Mouse (Mus musculus) embryonic facial prominence, embryonic 12.5 days (tissue): ENCODE measurements around the gene Dab1. TPM values are rescaled to one million over a fixed set of nuclear protein-coding genes. Genes with fewer than 3 reads are reported as not detected.

ENCODE experiments used
- ATAC-seq: fragments of 200-750 bp; cut with Nextera tagmentation; 2 replicates; pipeline ENCODE4 v1.8.0; 2017; ENCODE audit not compliant: insufficient number of reproducible peaks, insufficient read depth, low FRiP score, low TSS enrichment
- H3K27ac ChIP-seq: fragments of 300-500 bp; sonication (generic); 2 replicates; pipeline ENCODE4 v1.5.1; 2016; ENCODE audit warnings: mild to moderate bottlenecking
- H3K27me3 ChIP-seq: fragments of 300-500 bp; sonication (generic); 2 replicates; pipeline ENCODE4 v1.6.1; 2016; ENCODE audit warnings: mild to moderate bottlenecking, moderate library complexity
- H3K36me3 ChIP-seq: fragments of 300-500 bp; sonication (generic); 2 replicates; pipeline ENCODE4 v1.6.1; 2016; ENCODE audit warnings: mild to moderate bottlenecking
- H3K4me1 ChIP-seq: fragments of 300-500 bp; sonication (generic); 2 replicates; pipeline ENCODE4 v1.6.1; 2016
- H3K4me2 ChIP-seq: fragments of 300-500 bp; sonication (generic); replicated peaks from 2 replicates; pipeline ENCODE4 v1.6.1; 2016; ENCODE audit warnings: mild to moderate bottlenecking, moderate library complexity
- H3K4me3 ChIP-seq: fragments of 300-500 bp; sonication (generic); 2 replicates; pipeline ENCODE4 v1.5.1; 2016; ENCODE audit warnings: mild to moderate bottlenecking
- H3K9ac ChIP-seq: fragments of 300-500 bp; sonication (generic); 2 replicates; pipeline ENCODE4 v1.6.1; 2016; ENCODE audit warnings: mild to moderate bottlenecking, moderate library complexity
- H3K9me3 ChIP-seq: fragments of 300-500 bp; sonication (generic); 2 replicates; pipeline ENCODE4 v1.6.1; 2016; ENCODE audit warnings: mild to moderate bottlenecking, moderate library complexity
- WGBS: fragments of 180-500 bp; shearing (Covaris S2); methylation state at CpG from one replicate; pipeline ENCODE4 v1.1.7; 2016; 5-methylcytosine and 5-hydroxymethylcytosine counted together
- polyA plus RNA-seq: library from polyadenylated mRNA; unstranded; fragments of >200 nt; fragmentation: Nextera tagmentation; extraction: Ambion mirVana; gene quantifications from 2 replicates; pipeline ENCODE4 v1.2.1, GENCODE M21; 2016

Gene Dab1
- polyA plus RNA-seq, 1 experiment from 2014 or later = 23.7 TPM

- ATAC-seq = no peak
- 79% methylated on average over 11 of the region's 11 CpGs for WGBS
- no peaks in the 10 kb centered on the region for H3K36me3 ChIP-seq
Measured at GRCm38 (mm10) chr4:104462932-104463780, 844.0 kb downstream of the Dab1 start.

GRCm38 (mm10) chr4:104463781-104464170 lies 844.6 kb downstream of the Dab1 start:
- no peaks in the 10 kb centered on the region for H3K36me3 ChIP-seq
- H3K9me3 ChIP-seq = no peaks in the 10 kb centered on the region
- no peak overlapping the region for H3K4me3 ChIP-seq
- no peaks in the 10 kb centered on the region for H3K27me3 ChIP-seq
- no peak overlapping the region for H3K4me2 ChIP-seq
- no peak overlapping the region for H3K27ac ChIP-seq
- 75% methylated on average over 7 of the region's 7 CpGs for WGBS
- ATAC-seq = no peak
- no peak overlapping the region for H3K9ac ChIP-seq
- H3K4me1 ChIP-seq = peaks cover 6% of the 10 kb centered on the region; the same call in 1 of the 2 replicates

More at GRCm38 (mm10) chr4:104462932-104463780, 844.0 kb downstream of the Dab1 start:
- Histone ChIP-seq H3K27me3 (no peaks in the 10 kb centered on the region), H3K9me3 (no peaks in the 10 kb centered on the region), H3K27ac (no peak overlapping the region), H3K4me2 (no peak overlapping the region), H3K4me3 (no peak overlapping the region), H3K4me1 (peaks cover 6% of the 10 kb centered on the region; the same call in 1 of the 2 replicates), H3K9ac (no peak overlapping the region)

GRCm38 (mm10) chr4:104465594-104465993 lies 846.4 kb downstream of the Dab1 start:
- peaks cover 6% of the 10 kb centered on the region; the same call in 1 of the 2 replicates for H3K4me1 ChIP-seq
- no peaks in the 10 kb centered on the region for H3K36me3 ChIP-seq
- no peaks in the 10 kb centered on the region for H3K9me3 ChIP-seq
- H3K4me3 ChIP-seq = no peak overlapping the region
- no peak overlapping the region for H3K4me2 ChIP-seq
- H3K9ac ChIP-seq = no peak overlapping the region
- no peak overlapping the region for H3K27ac ChIP-seq
- no peak for ATAC-seq
- H3K27me3 ChIP-seq = no peaks in the 10 kb centered on the region
- WGBS = 84% methylated on average over 1 of the region's 1 CpGs

GRCm38 (mm10) chr4:104468666-104469065 lies 849.5 kb downstream of the Dab1 start:
- Histone ChIP-seq H3K4me2 (no peak overlapping the region), H3K4me3 (no peak overlapping the region), H3K27ac (no peak overlapping the region), H3K36me3 (no peaks in the 10 kb centered on the region), H3K27me3 (no peaks in the 10 kb centered on the region), H3K9ac (no peak overlapping the region), H3K4me1 (peaks cover 3% of the 10 kb centered on the region; the same call in 1 of the 2 replicates), H3K9me3 (no peaks in the 10 kb centered on the region)
- 70% methylated on average over 3 of the region's 3 CpGs for WGBS
- no peak for ATAC-seq

- no peak for ATAC-seq
- WGBS = 77% methylated on average over 4 of the region's 4 CpGs
- no peak overlapping the region for H3K4me3 ChIP-seq
- no peak overlapping the region for H3K9ac ChIP-seq
- no peak overlapping the region for H3K27ac ChIP-seq
- H3K9me3 ChIP-seq = no peaks in the 10 kb centered on the region
- H3K36me3 ChIP-seq = no peaks in the 10 kb centered on the region
- no peak overlapping the region for H3K4me2 ChIP-seq
- H3K27me3 ChIP-seq = no peaks in the 10 kb centered on the region
- H3K4me1 ChIP-seq = no peaks in the 10 kb centered on the region
Measured at GRCm38 (mm10) chr4:104472915-104473314, 853.8 kb downstream of the Dab1 start.

GRCm38 (mm10) chr4:104476841-104477240 lies 857.7 kb downstream of the Dab1 start:
- no peak overlapping the region for H3K9ac ChIP-seq
- H3K27ac ChIP-seq = no peak overlapping the region
- 88% methylated on average over 7 of the region's 7 CpGs for WGBS
- H3K4me3 ChIP-seq = no peak overlapping the region
- no peaks in the 10 kb centered on the region for H3K4me1 ChIP-seq
- H3K4me2 ChIP-seq = no peak overlapping the region
- H3K36me3 ChIP-seq = no peaks in the 10 kb centered on the region
- ATAC-seq = no peak
- no peaks in the 10 kb centered on the region for H3K9me3 ChIP-seq
- no peaks in the 10 kb centered on the region for H3K27me3 ChIP-seq

- no peak for ATAC-seq
- H3K4me1 ChIP-seq = no peaks in the 10 kb centered on the region
- 90% methylated on average over 1 of the region's 1 CpGs for WGBS
Measured at GRCm38 (mm10) chr4:104483948-104484347, 864.8 kb downstream of the Dab1 start.

GRCm38 (mm10) chr4:104497221-104497620 lies 878.1 kb downstream of the Dab1 start:
- WGBS = 46% methylated on average over 1 of the region's 1 CpGs
- Histone ChIP-seq H3K36me3 (no peaks in the 10 kb centered on the region), H3K4me3 (no peak overlapping the region), H3K4me2 (no peak overlapping the region), H3K9me3 (no peaks in the 10 kb centered on the region), H3K27me3 (peaks cover 16% of the 10 kb centered on the region; the same call in 1 of the 2 replicates), H3K4me1 (peaks cover 9% of the 10 kb centered on the region; the same call in 1 of the 2 replicates), H3K9ac (no peak overlapping the region), H3K27ac (no peak overlapping the region)
- no peak for ATAC-seq

More at GRCm38 (mm10) chr4:104483948-104484347, 864.8 kb downstream of the Dab1 start:
- no peak overlapping the region for H3K9ac ChIP-seq
- H3K36me3 ChIP-seq = no peaks in the 10 kb centered on the region
- H3K4me2 ChIP-seq = no peak overlapping the region
- H3K9me3 ChIP-seq = no peaks in the 10 kb centered on the region
- no peak overlapping the region for H3K27ac ChIP-seq
- no peak overlapping the region for H3K4me3 ChIP-seq
- H3K27me3 ChIP-seq = no peaks in the 10 kb centered on the region

- 86% methylated on average over 2 of the region's 2 CpGs for WGBS
- H3K27ac ChIP-seq = no peak overlapping the region
- no peak overlapping the region for H3K4me2 ChIP-seq
- peaks cover 23% of the 10 kb centered on the region; the same call in 1 of the 2 replicates for H3K27me3 ChIP-seq
- H3K9me3 ChIP-seq = no peaks in the 10 kb centered on the region
- ATAC-seq = no peak
- peaks cover 9% of the 10 kb centered on the region; the same call in 1 of the 2 replicates for H3K4me1 ChIP-seq
- H3K4me3 ChIP-seq = no peak overlapping the region
- no peaks in the 10 kb centered on the region for H3K36me3 ChIP-seq
- H3K9ac ChIP-seq = no peak overlapping the region
Measured at GRCm38 (mm10) chr4:104500112-104500511, 881.0 kb downstream of the Dab1 start.

- 18% methylated on average over 4 of the region's 4 CpGs for WGBS
- no peak for ATAC-seq
- Histone ChIP-seq H3K9ac (no peak overlapping the region), H3K36me3 (no peaks in the 10 kb centered on the region), H3K27ac (no peak overlapping the region), H3K27me3 (peaks cover 23% of the 10 kb centered on the region; the same call in 1 of the 2 replicates), H3K9me3 (no peaks in the 10 kb centered on the region), H3K4me1 (peaks cover 9% of the 10 kb centered on the region; the same call in 1 of the 2 replicates), H3K4me3 (no peak overlapping the region), H3K4me2 (no peak overlapping the region)
Measured at GRCm38 (mm10) chr4:104500646-104501045, 881.5 kb downstream of the Dab1 start.

- Histone ChIP-seq H3K36me3 (no peaks in the 10 kb centered on the region), H3K4me3 (no peak overlapping the region), H3K9me3 (no peaks in the 10 kb centered on the region), H3K4me1 (peaks cover 9% of the 10 kb centered on the region; the same call in 1 of the 2 replicates), H3K9ac (no peak overlapping the region), H3K27ac (no peak overlapping the region), H3K4me2 (no peak overlapping the region), H3K27me3 (peaks cover 23% of the 10 kb centered on the region; the same call in 1 of the 2 replicates)
- 41% methylated on average over 4 of the region's 4 CpGs for WGBS
- ATAC-seq = no peak
Measured at GRCm38 (mm10) chr4:104501245-104501644, 882.1 kb downstream of the Dab1 start.

- Histone ChIP-seq H3K9ac (no peak overlapping the region), H3K4me1 (peaks cover 9% of the 10 kb centered on the region; the same call in 1 of the 2 replicates), H3K9me3 (no peaks in the 10 kb centered on the region), H3K4me3 (no peak overlapping the region), H3K4me2 (no peak overlapping the region), H3K27ac (no peak overlapping the region), H3K27me3 (peaks cover 28% of the 10 kb centered on the region), H3K36me3 (no peaks in the 10 kb centered on the region)
- ATAC-seq = no peak
Measured at GRCm38 (mm10) chr4:104504916-104505315, 885.8 kb downstream of the Dab1 start.
